Mouse (Mus musculus) layer of hippocampus, postnatal 36 days (tissue): ENCODE measurements around the gene Usp2. TPM values are rescaled to one million over a fixed set of nuclear protein-coding genes. Genes with fewer than 3 reads are reported as not detected.
A peak's percentile ranks its signal among the peaks of the same experiment; 100 is the strongest.

Experiments
- DNase-seq, 2 experiments: peaks; one replicate each; pipeline ENCODE4 v3.0.0; 2022
- total RNA-seq, 2 experiments: library from RNA; stranded (reverse); gene quantifications; 2 replicates each; pipeline ENCODE4 v1.2.3; 2021

The Usp2 gene
- total RNA-seq, 2 experiments from 2014 or later = 66.2 to 74.9 TPM

DNA sequence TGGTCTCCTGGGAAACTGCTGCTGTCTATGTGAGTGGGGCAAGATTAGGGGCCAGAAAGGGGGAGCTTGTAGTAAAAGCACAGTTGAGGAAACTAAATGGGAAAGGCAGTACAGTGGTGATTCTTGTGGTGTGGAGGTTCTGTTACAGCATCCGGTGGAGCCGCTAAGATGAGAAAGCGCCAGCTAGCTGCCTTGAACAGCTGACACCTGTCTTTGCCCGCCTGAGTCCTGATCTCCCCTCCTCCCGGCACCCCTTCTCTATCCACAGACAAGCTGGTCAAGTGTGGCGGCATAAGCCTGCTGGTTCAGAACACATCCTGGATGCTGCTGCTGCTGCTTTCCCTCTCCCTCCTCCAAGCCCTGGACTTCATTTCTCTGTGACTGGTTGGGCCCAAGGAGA lies 19.8 kb upstream of the Usp2 start:
- DNase-seq = no peak

DNA sequence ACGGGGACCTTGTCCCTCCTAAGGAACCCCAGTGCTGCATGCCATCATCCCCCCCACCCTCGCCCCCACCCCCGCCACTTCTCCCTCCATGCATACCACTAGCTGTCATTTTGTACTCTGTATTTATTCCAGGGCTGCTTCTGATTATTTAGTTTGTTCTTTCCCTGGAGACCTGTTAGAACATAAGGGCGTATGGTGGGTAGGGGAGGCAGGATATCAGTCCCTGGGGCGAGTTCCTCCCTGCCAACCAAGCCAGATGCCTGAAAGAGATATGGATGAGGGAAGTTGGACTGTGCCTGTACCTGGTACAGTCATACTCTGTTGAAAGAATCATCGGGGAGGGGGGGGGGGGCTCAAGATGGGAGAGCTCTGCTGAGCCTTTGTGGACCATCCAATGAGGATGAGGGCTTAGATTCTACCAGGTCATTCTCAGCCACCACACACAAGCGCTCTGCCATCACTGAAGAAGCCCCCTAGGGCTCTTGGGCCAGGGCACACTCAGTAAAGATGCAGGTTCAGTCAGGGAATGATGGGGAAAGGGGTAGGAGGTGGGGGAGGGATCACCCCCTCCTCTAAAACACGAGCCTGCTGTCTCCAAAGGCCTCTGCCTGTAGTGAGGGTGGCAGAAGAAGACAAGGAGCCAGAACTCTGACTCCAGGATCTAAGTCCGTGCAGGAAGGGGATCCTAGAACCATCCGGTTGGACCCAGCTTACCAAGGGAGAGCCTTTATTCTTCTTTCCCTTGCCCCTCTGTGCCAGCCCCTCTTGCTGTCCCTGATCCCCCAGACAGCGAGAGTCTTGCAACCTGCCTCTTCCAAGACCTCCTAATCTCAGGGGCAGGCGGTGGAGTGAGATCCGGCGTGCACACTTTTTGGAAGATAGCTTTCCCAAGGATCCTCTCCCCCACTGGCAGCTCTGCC lies 19.0 kb upstream of the Usp2 start:
- DNase-seq = no peak

- peak in 1 of 2 experiments; percentile 61 for DNase-seq
These were observed 18.1 kb upstream of the Usp2 start for GRCm38 (mm10) chr9:44048541-44049380.

GRCm38 (mm10) chr9:44049381-44050165 lies 17.2 kb upstream of the Usp2 start:
- DNase-seq = no peak

DNA sequence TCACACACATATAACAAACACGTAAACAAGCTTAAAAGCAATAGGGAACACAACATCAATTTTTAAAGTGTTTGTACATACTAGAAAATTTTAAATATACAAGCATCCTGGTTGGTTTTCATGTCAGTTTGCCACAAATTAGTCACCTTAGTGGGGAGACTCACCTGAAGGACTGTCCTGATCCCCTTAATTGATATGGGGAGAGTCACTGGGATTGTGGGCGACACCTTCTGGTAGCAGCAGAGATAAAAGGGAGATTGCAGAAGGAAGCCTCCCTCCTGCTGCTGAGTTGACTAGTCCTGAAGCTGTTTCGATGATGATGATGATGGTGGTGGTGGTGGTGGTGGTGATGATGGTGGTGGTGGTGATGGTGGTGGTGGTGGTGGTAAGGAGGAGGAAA lies 14.0 kb upstream of the Usp2 start:
- no peak for DNase-seq

- DNase-seq = no peak
These were observed 12.9 kb upstream of the Usp2 start for GRCm38 (mm10) chr9:44053936-44054335.

DNA sequence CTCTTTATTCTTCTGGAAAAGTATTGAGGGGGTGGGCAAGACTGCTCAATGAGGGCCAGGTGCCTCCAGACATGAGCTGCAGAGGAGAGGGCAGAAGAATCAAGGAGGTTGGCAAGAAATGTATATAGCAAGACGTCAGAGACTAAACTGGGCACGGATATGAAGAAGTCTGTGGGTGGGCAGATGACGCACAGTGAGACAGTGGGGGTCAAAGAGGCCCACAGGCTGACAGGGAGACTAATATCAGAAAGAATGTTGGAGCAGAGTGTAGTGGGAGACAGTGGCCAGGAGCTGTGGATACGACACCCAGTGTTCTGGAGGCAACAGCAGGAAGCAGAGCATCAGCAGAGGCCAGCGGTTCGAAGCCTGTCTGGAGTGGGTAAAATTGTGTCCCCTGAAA lies 8.2 kb upstream of the Usp2 start:
- DNase-seq = no peak

DNA sequence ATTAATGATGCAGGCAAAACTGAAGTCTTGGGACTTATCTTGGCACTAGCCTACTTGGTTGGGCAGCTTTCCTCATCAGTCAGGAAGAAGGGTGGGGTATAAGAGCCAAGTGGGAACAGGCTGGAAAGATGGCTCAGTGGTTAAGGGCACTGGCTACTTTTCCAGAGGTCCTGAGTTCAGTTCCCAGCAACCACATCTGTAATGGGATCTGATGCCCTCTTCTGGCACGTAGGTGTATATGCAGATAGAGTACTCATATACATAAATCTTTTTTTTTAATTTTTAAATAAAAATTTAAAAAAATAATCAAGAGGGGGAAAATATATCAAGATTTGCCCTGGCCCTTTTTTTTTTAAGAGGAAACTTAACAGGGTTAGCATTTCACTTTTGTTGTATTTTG lies 1.6 kb upstream of the Usp2 start:
- no peak for DNase-seq

- DNase-seq = peak in 1 of 2 experiments; percentile 41
These were observed 579 bp downstream of the Usp2 start for GRCm38 (mm10) chr9:44067241-44067959.

DNA sequence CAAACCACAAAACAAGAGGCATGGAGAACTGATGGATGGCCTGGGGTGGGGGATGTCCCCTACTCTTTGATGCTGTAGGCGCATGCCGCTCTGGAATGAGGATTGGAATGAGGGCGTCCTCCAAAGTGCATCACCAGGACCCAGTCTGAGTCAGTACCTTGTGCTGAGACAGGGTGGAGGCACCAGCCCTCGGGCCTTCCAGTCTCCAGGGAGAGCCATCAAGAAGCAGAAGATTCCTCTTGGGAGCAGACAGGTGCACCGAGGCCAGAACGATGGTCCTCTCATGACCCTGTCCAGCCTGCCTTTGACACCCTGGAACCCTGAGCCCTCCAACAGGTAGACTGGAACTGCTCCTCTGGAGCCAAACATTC lies 1.1 kb downstream of the Usp2 start:
- DNase-seq = peak in 1 of 2 experiments; percentile 8

- no peak for DNase-seq
These were observed 2.4 kb downstream of the Usp2 start for GRCm38 (mm10) chr9:44069252-44069651.

DNA sequence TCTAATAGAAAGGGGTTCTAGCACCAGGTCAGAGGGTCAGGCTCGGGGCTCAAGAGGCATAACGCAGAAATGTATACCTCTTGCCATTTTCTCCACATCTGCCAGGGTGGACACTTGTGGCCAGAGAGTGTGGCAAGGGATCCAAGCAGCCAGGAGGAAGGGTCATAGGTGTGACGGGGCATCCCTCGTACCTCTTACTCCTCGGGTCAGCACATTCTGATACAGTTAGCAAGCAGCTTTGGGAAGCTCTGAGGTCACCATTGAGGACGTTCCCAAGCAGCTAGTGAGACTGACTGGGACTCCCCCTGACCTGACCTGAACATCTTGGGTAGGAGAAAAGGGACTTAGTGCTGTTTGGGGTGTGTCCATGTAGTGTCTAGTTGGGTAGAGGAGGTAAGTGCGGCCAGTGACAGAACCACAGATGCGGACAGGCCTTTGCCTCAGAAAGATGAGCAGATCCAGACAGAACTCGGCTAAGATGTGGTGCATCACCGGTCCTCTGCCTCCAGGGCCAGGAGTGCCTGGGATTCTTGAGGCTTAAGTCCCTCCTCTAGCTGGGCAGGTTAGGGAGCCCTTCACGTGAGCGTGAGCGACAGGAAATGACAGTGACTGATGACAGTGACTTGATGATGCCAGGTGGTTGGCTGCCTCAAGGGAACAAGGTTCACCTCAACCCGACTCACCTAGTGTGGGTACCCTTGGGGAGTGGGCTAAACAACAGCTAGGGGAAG lies 3.5 kb downstream of the Usp2 start:
- DNase-seq = no peak

- peak in 1 of 2 experiments; percentile 2 for DNase-seq
These were observed 4.0 kb downstream of the Usp2 start for GRCm38 (mm10) chr9:44070844-44071231.

- DNase-seq = peak; percentile 64 to 66
These were observed 5.2 kb downstream of the Usp2 start for GRCm38 (mm10) chr9:44071914-44072598.

DNA sequence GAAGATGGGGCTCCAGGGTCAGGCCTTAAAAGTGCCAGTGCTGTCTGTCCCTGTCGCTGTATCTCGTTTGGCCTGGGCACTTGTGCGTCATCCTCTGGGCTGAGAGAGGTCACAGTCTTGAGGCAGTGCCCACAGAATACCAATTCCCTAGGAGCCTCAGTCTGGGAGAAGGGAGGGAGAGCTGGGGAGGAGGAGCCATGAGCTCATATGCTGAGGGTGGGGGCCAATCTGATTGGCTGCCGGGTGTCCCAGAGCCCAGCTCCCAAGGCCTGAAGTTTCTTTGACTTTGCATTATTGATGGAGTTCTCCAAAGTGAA lies 5.7 kb downstream of the Usp2 start:
- DNase-seq = peak in 1 of 2 experiments; percentile 37

DNA sequence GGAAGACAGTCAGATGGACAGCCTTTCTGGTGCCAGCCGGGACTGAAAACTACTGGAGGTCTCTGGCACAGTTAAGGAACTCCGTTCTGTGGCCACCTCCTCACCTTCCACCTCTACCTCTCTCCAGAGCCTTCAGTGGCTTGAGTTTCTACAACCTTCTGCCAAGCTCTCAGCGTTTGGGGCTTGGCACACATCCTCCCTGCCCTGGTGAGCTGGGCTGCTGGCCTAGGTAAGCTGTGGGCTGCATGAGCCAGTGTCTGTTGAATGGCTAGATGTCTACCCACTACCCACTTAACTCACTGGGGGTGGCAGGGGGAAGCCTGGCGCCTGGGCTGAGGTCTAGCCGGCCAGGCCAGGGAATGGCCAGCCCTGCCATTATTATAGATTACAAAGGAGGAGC lies 6.3 kb downstream of the Usp2 start:
- DNase-seq = peak in 1 of 2 experiments; percentile 29

DNA sequence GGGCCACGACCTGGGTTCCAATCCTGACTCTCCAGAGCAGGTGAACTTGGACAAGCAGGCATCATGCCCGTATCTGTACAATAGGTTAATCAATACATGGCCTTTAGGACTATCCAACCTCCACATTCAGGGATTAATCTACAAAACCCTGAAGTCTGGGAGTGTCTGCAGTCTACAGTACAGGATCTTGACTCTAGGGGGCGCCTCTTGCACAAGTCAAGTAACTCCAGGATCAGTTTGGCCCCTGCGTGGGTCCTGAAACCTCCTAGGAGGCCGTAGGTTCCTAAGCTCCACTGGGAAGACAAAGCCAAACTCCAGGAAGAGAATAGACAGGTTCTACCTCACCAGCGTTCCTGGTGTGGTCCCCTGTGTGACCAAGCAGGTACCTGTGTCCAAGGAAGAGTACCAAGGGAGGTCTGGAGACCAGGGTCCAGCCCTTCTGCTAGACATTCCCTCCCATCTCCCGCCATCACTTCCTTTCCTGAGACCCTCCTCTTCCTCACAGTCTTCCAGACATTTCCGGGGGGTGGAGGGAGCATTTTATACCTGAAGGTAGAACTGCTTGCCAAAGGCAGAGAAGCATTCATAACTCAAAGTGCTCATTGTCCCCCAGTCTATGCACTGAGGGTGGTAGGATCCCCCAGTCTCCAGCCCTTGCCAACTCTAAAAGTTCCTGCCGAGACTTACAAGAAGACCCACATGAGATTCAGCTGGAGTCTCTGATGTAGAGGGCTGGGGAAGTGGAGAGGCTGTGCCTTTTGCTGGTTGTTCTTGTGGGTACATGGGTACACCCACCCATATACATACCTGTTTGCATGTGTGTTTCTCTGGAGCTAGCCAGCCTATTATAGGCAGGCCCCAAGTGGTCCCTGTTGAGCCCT lies 7.8 kb downstream of the Usp2 start:
- no peak for DNase-seq

DNA sequence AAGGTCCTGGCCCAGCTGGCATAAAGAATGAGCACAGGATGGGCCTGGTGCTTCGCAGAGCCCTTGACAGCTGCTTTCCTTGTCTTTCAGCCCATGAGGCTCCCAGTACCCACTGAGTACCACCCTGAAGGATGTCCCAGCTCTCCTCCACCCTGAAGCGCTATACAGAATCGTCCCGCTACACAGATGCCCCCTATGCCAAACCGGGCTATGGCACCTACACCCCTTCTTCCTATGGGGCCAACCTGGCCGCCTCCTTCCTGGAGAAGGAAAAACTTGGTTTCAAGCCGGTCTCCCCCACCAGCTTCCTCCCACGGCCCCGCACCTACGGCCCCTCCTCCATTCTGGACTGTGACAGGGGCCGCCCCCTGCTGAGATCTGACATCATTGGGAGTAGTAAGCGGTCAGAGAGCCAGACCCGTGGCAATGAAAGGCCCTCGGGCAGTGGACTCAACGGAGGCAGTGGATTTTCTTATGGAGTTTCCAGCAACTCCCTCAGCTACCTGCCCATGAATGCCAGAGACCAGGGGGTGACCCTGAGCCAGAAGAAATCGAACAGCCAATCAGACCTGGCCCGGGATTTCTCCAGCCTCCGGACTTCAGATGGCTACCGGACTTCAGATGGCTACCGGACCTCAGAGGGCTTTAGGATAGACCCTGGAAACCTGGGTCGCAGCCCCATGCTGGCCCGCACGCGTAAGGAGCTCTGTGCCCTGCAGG lies 8.6 kb downstream of the Usp2 start:
- no peak for DNase-seq
